Mouse (Mus musculus) forebrain, embryonic 16.5 days (tissue): Measurements from ENCODE around the gene Nectin1. TPM values are rescaled to one million over a fixed set of nuclear protein-coding genes. Genes with fewer than 3 reads are reported as not detected.

Experiments used
- ATAC-seq: fragments of 200-750 bp; cut with Nextera tagmentation; 2 replicates; pipeline ENCODE4 v1.8.0; 2017; ENCODE audit warnings: mild to moderate bottlenecking, moderate library complexity
- H3K27ac ChIP-seq: fragments of 300-500 bp; sonication (generic); 2 replicates; pipeline ENCODE4 v1.5.1; 2014; ENCODE audit warnings: low read length, control low read depth
- H3K27me3 ChIP-seq: fragments of 300-500 bp; sonication (generic); replicated peaks from 2 replicates; pipeline ENCODE4 v1.6.1; 2014; ENCODE audit warnings: low read length; ENCODE audit not compliant: control insufficient read depth, insufficient read depth
- H3K36me3 ChIP-seq: fragments of 300-500 bp; sonication (generic); 2 replicates; pipeline ENCODE4 v1.6.1; 2014; ENCODE audit not compliant: control insufficient read depth, insufficient read depth
- H3K4me1 ChIP-seq: fragments of 300-500 bp; sonication (generic); replicated peaks from 2 replicates; pipeline ENCODE4 v1.6.1; 2014; ENCODE audit warnings: low read length; ENCODE audit not compliant: control insufficient read depth, insufficient read depth
- H3K4me2 ChIP-seq: fragments of 300-500 bp; sonication (generic); 2 replicates; pipeline ENCODE4 v1.6.1; 2014; ENCODE audit warnings: mild to moderate bottlenecking, low read length, control low read depth
- H3K4me3 ChIP-seq: fragments of 300-500 bp; sonication (generic); replicated peaks from 2 replicates; pipeline ENCODE4 v1.5.1; 2014; ENCODE audit warnings: mild to moderate bottlenecking, low read length, control low read depth
- H3K9ac ChIP-seq: fragments of 300-500 bp; sonication (generic); replicated peaks from 2 replicates; pipeline ENCODE4 v1.6.1; 2014; ENCODE audit warnings: low read depth, low read length, control low read depth
- H3K9me3 ChIP-seq: fragments of 300-500 bp; sonication (generic); 2 replicates; pipeline ENCODE4 v1.6.1; 2016; ENCODE audit warnings: low read length; ENCODE audit not compliant: control insufficient read depth
- WGBS: fragments of 180-500 bp; shearing (Covaris S2); extraction: QIAGEN DNeasy Blood & Tissue Kit; methylation state at CpG from one replicate; pipeline ENCODE4 v1.1.7; 2014; 5-methylcytosine and 5-hydroxymethylcytosine counted together
- polyA plus RNA-seq: library from polyadenylated mRNA; unstranded; fragments of >200 nt; fragmentation: Nextera tagmentation; extraction: Ambion mirVana; gene quantifications from 2 replicates; pipeline ENCODE4 v1.2.1, GENCODE M21; 2015

Nectin1 gene
- polyA plus RNA-seq, 1 experiment from 2014 or later: 10.1 TPM

DNA sequence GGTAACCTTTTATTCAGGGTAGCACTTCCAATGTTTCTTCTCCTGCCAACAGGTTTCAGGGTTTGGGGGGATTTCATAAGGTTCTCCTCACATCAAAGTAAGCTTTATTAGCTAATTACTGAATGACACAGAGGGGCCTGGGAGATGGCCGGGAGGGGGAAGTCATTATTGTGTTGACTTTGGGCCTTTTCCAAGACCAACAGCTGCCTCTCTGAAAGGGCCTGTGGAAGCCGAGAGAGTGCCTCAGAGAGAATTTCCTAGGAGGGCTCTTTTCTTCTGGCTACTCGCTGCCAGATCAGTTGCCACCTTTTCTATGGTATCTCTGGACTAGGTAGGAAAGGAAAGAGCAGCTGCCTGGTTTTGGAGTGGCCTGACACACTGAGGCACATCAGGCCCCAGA is 6.5 kb upstream of the Nectin1 start:
- ATAC-seq: no peak
- H3K4me2 ChIP-seq: peak overlapping the region; percentile 29; the same call in 1 of the 2 replicates
- H3K9ac ChIP-seq: no peak overlapping the region

DNA sequence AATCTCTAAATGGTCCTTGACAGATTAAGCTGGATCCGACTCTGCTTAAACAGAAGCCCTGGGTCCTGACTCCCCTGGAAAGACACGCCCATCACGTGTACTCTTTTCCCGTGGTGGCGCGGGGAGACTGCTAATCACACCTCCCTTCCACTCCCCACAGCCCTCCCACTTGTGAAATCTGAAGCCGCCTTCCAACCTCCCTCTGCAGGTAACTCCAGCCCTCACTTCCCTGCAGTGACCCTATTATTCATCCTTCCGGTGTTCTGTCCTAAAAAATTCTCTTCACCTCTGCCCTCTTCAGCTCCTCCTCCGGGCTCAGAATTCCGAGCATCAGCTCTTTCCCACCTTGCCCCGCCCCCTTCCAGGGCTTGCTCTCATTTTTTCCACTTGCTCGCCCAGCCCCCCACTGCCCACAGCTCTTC is 5.9 kb upstream of the Nectin1 start:
- 1% methylated on average over 12 of the region's 12 CpGs for WGBS
- ATAC-seq: no peak
- Histone ChIP-seq H3K36me3 (no peaks in the 10 kb centered on the region), H3K9ac (no peak overlapping the region), H3K4me3 (no peak overlapping the region), H3K9me3 (no peaks in the 10 kb centered on the region), H3K4me1 (peaks cover 16% of the 10 kb centered on the region), H3K27ac (no peak overlapping the region), H3K4me2 (peak overlapping the region; percentile 29), H3K27me3 (no peaks in the 10 kb centered on the region; the same call in 1 of the 2 replicates)

More for the DNA sequence above, 6.5 kb upstream of the Nectin1 start:
- H3K27ac ChIP-seq: no peak overlapping the region
- no peaks in the 10 kb centered on the region; the same call in 1 of the 2 replicates for H3K27me3 ChIP-seq
- 6% methylated on average over 3 of the region's 3 CpGs for WGBS
- H3K36me3 ChIP-seq: no peaks in the 10 kb centered on the region
- peaks cover 14% of the 10 kb centered on the region for H3K4me1 ChIP-seq
- H3K4me3 ChIP-seq: no peak overlapping the region
- no peaks in the 10 kb centered on the region for H3K9me3 ChIP-seq

DNA sequence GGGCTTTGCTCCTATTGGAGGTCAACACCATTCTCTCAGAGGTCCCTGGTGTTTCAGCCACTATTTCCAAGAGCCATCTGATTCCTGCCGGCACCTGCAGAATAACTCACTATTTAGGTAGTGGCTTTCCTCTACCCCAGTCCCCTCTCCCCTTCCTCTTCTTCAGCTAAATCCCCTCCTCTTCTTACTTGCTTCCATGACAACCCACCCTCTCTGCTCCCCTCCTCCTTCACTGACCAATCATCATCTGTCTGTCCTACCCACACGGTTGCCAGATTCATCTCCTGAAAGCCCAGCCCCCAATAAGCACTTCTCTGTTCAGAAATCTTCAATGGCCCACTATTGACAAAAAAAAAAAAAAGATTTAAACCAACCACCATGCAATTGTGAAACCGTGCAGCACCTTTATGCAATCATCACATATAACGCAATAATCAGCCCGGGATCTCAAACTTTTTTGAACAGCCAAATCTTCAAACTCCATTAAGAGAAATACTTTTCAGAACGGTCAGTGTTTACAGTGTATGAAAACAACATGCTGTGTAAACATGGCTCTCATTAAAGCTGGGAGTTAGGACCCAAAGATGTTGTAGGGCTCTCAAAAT is 5.2 kb upstream of the Nectin1 start:
- WGBS: 17% methylated on average over 6 of the region's 6 CpGs
- peaks cover 22% of the 10 kb centered on the region for H3K4me1 ChIP-seq
- no peak overlapping the region for H3K27ac ChIP-seq
- H3K4me2 ChIP-seq: no peak overlapping the region
- ATAC-seq: no peak
- no peak overlapping the region for H3K9ac ChIP-seq
- H3K27me3 ChIP-seq: no peaks in the 10 kb centered on the region; the same call in 1 of the 2 replicates
- H3K4me3 ChIP-seq: no peak overlapping the region
- H3K36me3 ChIP-seq: no peaks in the 10 kb centered on the region
- H3K9me3 ChIP-seq: no peaks in the 10 kb centered on the region

DNA sequence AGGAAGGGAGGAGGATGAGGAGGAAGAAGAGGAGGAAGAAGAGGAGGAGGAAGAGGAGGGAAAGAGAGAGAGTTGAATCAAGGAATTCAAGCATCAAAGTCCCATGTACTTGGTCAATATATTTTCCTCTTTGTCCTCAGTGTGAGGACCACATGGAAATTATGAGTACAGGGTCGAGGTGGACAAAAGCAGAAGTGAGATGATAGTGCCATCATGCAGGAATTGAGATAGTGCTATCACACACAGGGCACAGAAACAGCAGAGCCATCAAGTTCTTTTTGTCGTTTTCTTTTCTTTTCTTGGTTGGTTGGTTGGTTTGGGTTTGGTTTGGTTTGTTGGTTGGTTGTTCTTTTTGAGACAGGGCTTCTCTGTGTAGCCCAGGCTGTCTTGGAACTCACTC is 2.5 kb upstream of the Nectin1 start:
- Histone ChIP-seq H3K4me2 (no peak overlapping the region), H3K4me3 (no peak overlapping the region), H3K36me3 (no peaks in the 10 kb centered on the region), H3K9ac (no peak overlapping the region), H3K9me3 (no peaks in the 10 kb centered on the region), H3K27ac (no peak overlapping the region), H3K4me1 (peaks cover 34% of the 10 kb centered on the region), H3K27me3 (no peaks in the 10 kb centered on the region; the same call in 1 of the 2 replicates)
- 78% methylated on average over 2 of the region's 2 CpGs for WGBS
- no peak for ATAC-seq

DNA sequence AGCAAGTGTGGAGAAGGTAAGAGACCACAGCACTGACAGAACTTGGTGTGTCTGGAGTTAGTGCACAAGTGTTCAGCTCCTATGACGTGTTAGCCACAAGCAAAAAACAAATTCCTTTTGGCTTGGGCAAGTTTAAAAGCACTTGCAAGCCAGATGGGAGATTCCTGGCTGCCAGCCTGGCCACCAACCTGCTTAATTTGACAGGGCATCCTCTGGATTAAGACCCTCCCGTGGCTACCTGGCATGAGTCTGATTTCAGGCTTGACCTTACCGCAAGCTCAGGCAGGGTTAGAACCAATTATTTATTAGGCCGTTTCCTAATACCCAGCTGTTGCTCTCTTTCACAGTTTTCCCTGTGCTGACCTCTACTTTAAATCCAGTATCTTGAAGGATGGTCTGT is 1.7 kb upstream of the Nectin1 start:
- H3K9ac ChIP-seq: no peak overlapping the region
- H3K4me2 ChIP-seq: no peak overlapping the region
- H3K36me3 ChIP-seq: no peaks in the 10 kb centered on the region
- no peaks in the 10 kb centered on the region for H3K9me3 ChIP-seq
- H3K27me3 ChIP-seq: no peaks in the 10 kb centered on the region
- no peak for ATAC-seq
- no peak overlapping the region for H3K27ac ChIP-seq
- no peak overlapping the region for H3K4me3 ChIP-seq
- 60% methylated on average over 4 of the region's 4 CpGs for WGBS
- peaks cover 42% of the 10 kb centered on the region for H3K4me1 ChIP-seq

DNA sequence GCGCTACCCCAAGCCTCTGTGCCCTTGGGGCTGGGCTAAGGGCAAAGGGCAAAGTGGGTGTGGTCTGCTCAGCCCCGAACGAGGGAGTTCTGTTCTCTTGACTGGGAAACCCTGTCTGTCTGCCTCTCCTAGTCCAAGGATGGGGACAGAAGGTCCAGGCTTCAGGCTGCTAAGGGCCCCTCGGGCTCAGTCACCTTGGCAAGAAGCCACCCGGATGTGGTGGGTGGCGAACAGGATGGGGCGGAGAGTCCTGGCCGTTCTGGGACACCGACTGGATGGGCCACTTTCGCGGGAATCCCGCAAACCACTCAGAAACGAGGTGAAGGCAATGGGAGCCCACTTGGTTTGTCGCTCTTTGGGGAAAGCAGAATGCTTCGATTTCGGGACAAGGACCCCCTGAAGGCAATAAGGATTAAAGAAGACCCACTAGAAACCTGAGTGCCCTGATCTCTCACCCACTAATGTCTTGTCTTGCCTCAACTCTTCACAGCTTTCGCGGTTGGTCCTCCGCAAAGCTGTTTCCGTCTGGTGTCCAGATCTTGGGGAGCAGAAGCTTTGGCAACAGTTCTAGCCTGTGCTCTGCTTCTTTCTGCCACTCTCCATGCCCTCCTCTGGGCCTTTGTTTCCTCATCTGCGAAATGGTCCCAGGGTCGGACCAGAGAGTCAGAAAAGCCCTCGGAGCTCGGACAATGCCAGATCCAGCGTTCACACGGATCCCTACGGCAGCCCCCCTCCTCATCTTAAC is 710 bp upstream of the Nectin1 start:
- Histone ChIP-seq H3K36me3 (no peaks in the 10 kb centered on the region), H3K27me3 (no peaks in the 10 kb centered on the region), H3K9me3 (no peaks in the 10 kb centered on the region), H3K9ac (peak overlapping the region; percentile 95), H3K4me2 (peak overlapping the region; percentile 85), H3K27ac (peak overlapping the region; percentile 62; the same call in 1 of the 2 replicates), H3K4me1 (peaks cover 44% of the 10 kb centered on the region), H3K4me3 (peak overlapping the region; percentile 52)
- 0 out of 2 replicates have a peak, but pooled peaks have one; percentile 1 for ATAC-seq
- 1% methylated on average over 27 of the region's 27 CpGs for WGBS

DNA sequence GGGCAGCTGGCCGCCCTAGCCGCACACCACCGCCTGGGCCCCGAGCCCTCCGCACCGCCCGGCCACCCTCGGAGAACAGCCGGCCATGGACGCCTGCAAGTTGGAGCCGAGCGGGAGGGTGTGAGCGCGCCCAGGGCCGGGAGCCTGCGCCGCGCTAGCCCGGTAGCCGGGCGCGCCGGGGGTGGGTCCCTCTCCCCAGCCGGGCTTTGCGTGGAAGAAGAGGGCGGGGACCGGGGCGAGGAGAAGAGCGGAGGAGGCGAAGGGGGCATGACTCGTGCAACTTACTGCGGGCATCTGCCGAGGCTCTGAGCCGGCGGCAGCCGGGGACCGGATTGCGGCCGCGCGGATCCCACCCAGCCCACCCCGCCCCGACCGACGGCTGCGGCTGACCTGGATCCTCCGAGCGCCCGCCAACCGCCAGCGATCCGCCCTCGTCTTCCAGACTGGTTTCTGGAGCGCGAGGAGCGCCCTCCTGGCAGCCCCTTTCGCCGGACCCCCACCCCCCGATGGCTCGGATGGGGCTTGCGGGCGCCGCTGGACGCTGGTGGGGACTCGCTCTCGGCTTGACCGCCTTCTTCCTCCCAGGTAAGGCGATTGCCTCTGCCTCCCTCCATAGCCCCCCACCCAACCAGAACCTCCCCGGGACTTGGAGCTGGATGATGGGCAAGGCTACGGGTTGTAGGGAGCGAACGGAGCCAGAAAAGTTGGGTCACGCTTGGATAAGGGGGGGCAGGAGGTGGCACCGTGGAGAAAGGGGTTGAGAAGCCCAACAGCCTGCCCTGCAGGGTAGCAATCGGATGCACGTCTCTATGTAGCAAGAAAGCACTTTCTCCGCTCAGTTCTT is 576 bp downstream of the Nectin1 start:
- peak overlapping the region; percentile 85 for H3K4me2 ChIP-seq
- peak overlapping the region; percentile 95 for H3K9ac ChIP-seq
- H3K27me3 ChIP-seq: no peaks in the 10 kb centered on the region
- peak overlapping the region; percentile 52 for H3K4me3 ChIP-seq
- H3K4me1 ChIP-seq: peaks cover 49% of the 10 kb centered on the region
- peak; percentile 59 for ATAC-seq
- no peaks in the 10 kb centered on the region for H3K9me3 ChIP-seq
- peak overlapping the region; percentile 97 for H3K27ac ChIP-seq
- H3K36me3 ChIP-seq: no peaks in the 10 kb centered on the region
- WGBS: under 1% methylated on average over 71 of the region's 77 CpGs

DNA sequence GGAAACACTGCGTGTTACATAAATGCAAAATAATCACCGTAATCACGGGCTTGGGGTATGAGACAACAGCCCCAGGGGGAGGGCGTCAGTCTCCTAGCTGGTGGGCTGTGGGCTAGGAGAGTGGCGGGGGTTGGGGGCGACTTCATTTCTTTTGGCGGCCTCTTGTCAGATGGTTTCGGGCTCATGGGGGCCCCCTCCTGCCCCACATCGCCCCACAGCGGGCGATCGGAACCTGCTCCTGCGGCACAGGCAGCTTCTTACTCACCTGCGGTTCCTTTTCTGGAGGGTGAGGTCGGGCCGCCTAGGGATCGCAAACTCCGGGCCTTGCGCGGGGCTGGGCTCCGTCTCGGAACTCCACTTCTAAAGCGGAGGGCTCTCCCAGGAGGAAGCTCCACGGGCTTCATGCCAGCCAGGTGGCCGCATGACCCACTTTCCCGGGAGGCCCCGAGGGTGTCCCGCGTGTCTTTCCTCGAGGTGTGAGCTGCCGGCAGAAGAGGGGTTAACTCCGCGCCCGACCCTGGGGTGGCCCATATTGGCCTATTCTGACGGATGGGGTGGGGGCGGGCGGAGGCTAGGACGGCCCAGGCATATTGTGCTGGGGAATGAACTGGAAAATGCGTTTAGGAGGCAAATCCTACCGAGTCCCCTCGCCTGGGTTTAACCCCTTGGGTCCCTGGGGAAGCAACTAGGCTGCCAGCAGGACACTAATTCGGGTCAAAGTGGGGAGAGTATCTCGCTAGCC is 1.4 kb downstream of the Nectin1 start:
- Histone ChIP-seq H3K9ac (peak overlapping the region; percentile 95), H3K27ac (peak overlapping the region; percentile 32; the same call in 1 of the 2 replicates), H3K4me2 (peak overlapping the region; percentile 85), H3K36me3 (no peaks in the 10 kb centered on the region), H3K27me3 (no peaks in the 10 kb centered on the region), H3K9me3 (no peaks in the 10 kb centered on the region), H3K4me1 (peaks cover 55% of the 10 kb centered on the region), H3K4me3 (peak overlapping the region; percentile 52)
- ATAC-seq: peak; percentile 29; the same call in 1 of the 2 replicates
- WGBS: 0% methylated on average over 43 of the region's 43 CpGs
